Mouse (Mus musculus): ENCODE measurements around the gene B3gnt8.

DNA sequence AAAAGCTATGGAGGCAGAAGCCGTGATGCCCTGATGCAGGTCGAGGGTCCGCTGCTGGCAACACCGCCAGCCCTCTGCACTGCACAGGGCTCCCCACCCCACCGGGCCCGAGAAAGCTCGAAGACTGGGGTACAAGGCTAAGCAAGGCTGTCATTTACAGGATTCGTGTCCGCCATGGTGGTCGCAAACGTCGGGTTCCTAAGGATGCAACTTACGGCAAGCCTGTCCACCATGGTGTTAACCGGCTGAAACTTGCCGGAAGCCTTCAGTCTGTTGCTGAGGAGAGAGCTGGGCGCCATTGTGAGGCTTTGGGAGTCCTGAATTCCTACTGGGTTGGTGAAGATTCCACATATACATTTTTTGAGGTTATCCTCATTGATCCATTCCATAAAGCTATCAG lies 25.1 kb upstream of the B3gnt8 start:
- TF ChIP-seq HCFC1 (IDR thresholded peaks at IDR 0.05; ENCODE audit: borderline replicate concordance, insufficient read depth, low read length), result no peak
- no peak for TF ChIP-seq ZC3H11A (IDR thresholded peaks at IDR 0.05; ENCODE audit: borderline replicate concordance, low read depth, low read length)

Measured in ES-E14 (cell line).